Mouse (Mus musculus) embryonic facial prominence, embryonic 14.5 days (tissue): ENCODE measurements at regions not wholly inside any gene's neighbourhood (a gene's known extent, or its start where the extent isn't known, plus 50 kb on each side); places are given as distances from the start of the nearest gene placed in this dataset.

Source experiments
- ATAC-seq: fragments of 200-750 bp; cut with Nextera tagmentation; 2 replicates; pipeline ENCODE4 v1.8.0; 2017; ENCODE audit warnings: low read depth, moderate number of reproducible peaks, moderate TSS enrichment
- DNase-seq: peaks from one replicate; pipeline ENCODE4 v3.0.0-alpha.2; 2015; ENCODE audit warnings: low spot score
- H3K27ac ChIP-seq: fragments of 300-500 bp; sonication (generic); replicated peaks from 2 replicates; pipeline ENCODE4 v1.5.1; 2014; ENCODE audit warnings: low read depth, mild to moderate bottlenecking, low read length, moderate library complexity
- H3K27me3 ChIP-seq: fragments of 300-500 bp; sonication (generic); replicated peaks from 2 replicates; pipeline ENCODE4 v1.6.1; 2014; ENCODE audit warnings: low read length; ENCODE audit not compliant: control insufficient read depth, insufficient read depth
- H3K36me3 ChIP-seq: fragments of 300-500 bp; sonication (generic); 2 replicates; pipeline ENCODE4 v1.6.1; 2014; ENCODE audit warnings: low read length, mixed read lengths; ENCODE audit not compliant: control insufficient read depth, insufficient read depth
- H3K4me1 ChIP-seq: fragments of 300-500 bp; sonication (generic); 2 replicates; pipeline ENCODE4 v1.6.1; 2014; ENCODE audit warnings: antibody characterized with exemption, low read length; ENCODE audit not compliant: control insufficient read depth, insufficient read depth
- H3K4me2 ChIP-seq: fragments of 300-500 bp; sonication (generic); 2 replicates; pipeline ENCODE4 v1.6.1; 2014; ENCODE audit warnings: low read depth, mild to moderate bottlenecking, low read length, moderate library complexity, mixed read lengths
- H3K4me3 ChIP-seq: fragments of 300-500 bp; sonication (generic); 2 replicates; pipeline ENCODE4 v1.5.1; 2014; ENCODE audit warnings: low read depth, mild to moderate bottlenecking, low read length
- H3K9ac ChIP-seq: fragments of 300-500 bp; sonication (generic); 2 replicates; pipeline ENCODE4 v1.6.1; 2014; ENCODE audit warnings: low read depth, mild to moderate bottlenecking, low read length, moderate library complexity, mixed read lengths
- H3K9me3 ChIP-seq: fragments of 300-500 bp; sonication (generic); 2 replicates; pipeline ENCODE4 v1.6.1; 2016; ENCODE audit warnings: low read length; ENCODE audit not compliant: control insufficient read depth
- WGBS: fragments of 180-500 bp; shearing (Covaris S2); extraction: QIAGEN DNeasy Blood & Tissue Kit; methylation state at CpG from one replicate; pipeline ENCODE4 v1.1.7; 2014; 5-methylcytosine and 5-hydroxymethylcytosine counted together

GRCm38 (mm10) chr4:34213731-34214130, 163.7 kb upstream of the Spaca1 start:
- no peaks in the 10 kb centered on the region for H3K9me3 ChIP-seq
- DNase-seq (no peak), ATAC-seq (no peak)
- H3K9ac ChIP-seq, result no peak overlapping the region
- no peaks in the 10 kb centered on the region for H3K36me3 ChIP-seq
- no peak overlapping the region for H3K4me3 ChIP-seq
- H3K4me1 ChIP-seq, result 0 out of 2 replicates have a peak, but pooled peaks cover 3% of the 10 kb centered on the region
- H3K4me2 ChIP-seq, result no peak overlapping the region
- no peaks in the 10 kb centered on the region for H3K27me3 ChIP-seq
- no peak overlapping the region for H3K27ac ChIP-seq

GRCm38 (mm10) chr4:34214346-34214745, 164.4 kb upstream of the Spaca1 start:
- Histone ChIP-seq H3K9me3 (no peaks in the 10 kb centered on the region), H3K27me3 (no peaks in the 10 kb centered on the region), H3K4me3 (no peak overlapping the region), H3K9ac (no peak overlapping the region), H3K27ac (no peak overlapping the region), H3K4me2 (no peak overlapping the region), H3K4me1 (0 out of 2 replicates have a peak, but pooled peaks cover 3% of the 10 kb centered on the region), H3K36me3 (no peaks in the 10 kb centered on the region)
- no peak for DNase-seq
- no peak for ATAC-seq
- 64% methylated on average over 11 of the region's 11 CpGs for WGBS

GRCm38 (mm10) chr4:34221915-34222314, 171.9 kb upstream of the Spaca1 start:
- H3K36me3 ChIP-seq, result no peaks in the 10 kb centered on the region
- H3K4me1 ChIP-seq, result no peaks in the 10 kb centered on the region; the same call in none of the 2 replicates
- H3K27me3 ChIP-seq, result no peaks in the 10 kb centered on the region
- no peak for DNase-seq
- H3K4me2 ChIP-seq, result no peak overlapping the region
- H3K9ac ChIP-seq, result no peak overlapping the region
- no peak for ATAC-seq
- no peaks in the 10 kb centered on the region for H3K9me3 ChIP-seq
- WGBS, result 89% methylated on average over 1 of the region's 1 CpGs
- no peak overlapping the region for H3K4me3 ChIP-seq
- H3K27ac ChIP-seq, result no peak overlapping the region

GRCm38 (mm10) chr4:34226089-34226840, 176.3 kb upstream of the Spaca1 start:
- H3K9ac ChIP-seq, result peak overlapping the region; percentile 19; the same call in 1 of the 2 replicates
- no peak overlapping the region for H3K4me2 ChIP-seq
- H3K27me3 ChIP-seq, result no peaks in the 10 kb centered on the region
- H3K27ac ChIP-seq, result no peak overlapping the region
- no peak for ATAC-seq
- H3K9me3 ChIP-seq, result no peaks in the 10 kb centered on the region
- no peak overlapping the region for H3K4me3 ChIP-seq
- 50% methylated on average over 5 of the region's 5 CpGs for WGBS
- H3K4me1 ChIP-seq, result peaks cover 2% of the 10 kb centered on the region
- DNase-seq, result peak; percentile 74
- no peaks in the 10 kb centered on the region for H3K36me3 ChIP-seq

- H3K9ac ChIP-seq, result no peak overlapping the region
- no peaks in the 10 kb centered on the region for H3K36me3 ChIP-seq
- H3K4me1 ChIP-seq, result peaks cover 2% of the 10 kb centered on the region
- DNase-seq, result no peak
- no peak overlapping the region for H3K4me2 ChIP-seq
- no peak overlapping the region for H3K4me3 ChIP-seq
- no peaks in the 10 kb centered on the region for H3K27me3 ChIP-seq
- 75% methylated on average over 5 of the region's 5 CpGs for WGBS
- no peak for ATAC-seq
- no peak overlapping the region for H3K27ac ChIP-seq
- H3K9me3 ChIP-seq, result no peaks in the 10 kb centered on the region
Observed at GRCm38 (mm10) chr4:34226886-34227285, 176.9 kb upstream of the Spaca1 start.

- ATAC-seq, result no peak
- no peak overlapping the region for H3K4me3 ChIP-seq
- 58% methylated on average over 5 of the region's 5 CpGs for WGBS
Observed at GRCm38 (mm10) chr4:34227611-34228010, 177.6 kb upstream of the Spaca1 start.

GRCm38 (mm10) chr4:34231270-34231669, 181.3 kb upstream of the Spaca1 start:
- Histone ChIP-seq H3K36me3 (no peaks in the 10 kb centered on the region), H3K27ac (no peak overlapping the region), H3K9ac (no peak overlapping the region), H3K4me3 (no peak overlapping the region), H3K27me3 (no peaks in the 10 kb centered on the region), H3K9me3 (no peaks in the 10 kb centered on the region), H3K4me2 (no peak overlapping the region), H3K4me1 (peaks cover 2% of the 10 kb centered on the region)
- ATAC-seq (peak; percentile 89), DNase-seq (peak; percentile 77)
- WGBS, result 13% methylated on average over 3 of the region's 3 CpGs

More at GRCm38 (mm10) chr4:34227611-34228010, 177.6 kb upstream of the Spaca1 start:
- H3K27me3 ChIP-seq, result no peaks in the 10 kb centered on the region
- no peak for DNase-seq
- H3K9me3 ChIP-seq, result no peaks in the 10 kb centered on the region
- no peak overlapping the region for H3K4me2 ChIP-seq
- H3K27ac ChIP-seq, result no peak overlapping the region
- H3K4me1 ChIP-seq, result peaks cover 2% of the 10 kb centered on the region
- no peaks in the 10 kb centered on the region for H3K36me3 ChIP-seq
- H3K9ac ChIP-seq, result no peak overlapping the region

- no peaks in the 10 kb centered on the region for H3K4me1 ChIP-seq
- ATAC-seq (no peak), DNase-seq (no peak)
- no peak overlapping the region for H3K27ac ChIP-seq
- no peaks in the 10 kb centered on the region for H3K27me3 ChIP-seq
- H3K4me2 ChIP-seq, result no peak overlapping the region
- 75% methylated on average over 11 of the region's 11 CpGs for WGBS
- no peak overlapping the region for H3K9ac ChIP-seq
- no peaks in the 10 kb centered on the region for H3K36me3 ChIP-seq
- no peaks in the 10 kb centered on the region for H3K9me3 ChIP-seq
- no peak overlapping the region for H3K4me3 ChIP-seq
Observed at GRCm38 (mm10) chr4:34234204-34234603, 184.2 kb upstream of the Spaca1 start.

- H3K36me3 ChIP-seq, result no peaks in the 10 kb centered on the region
- no peak overlapping the region for H3K9ac ChIP-seq
- no peak overlapping the region for H3K27ac ChIP-seq
- DNase-seq (no peak), ATAC-seq (no peak)
- H3K4me1 ChIP-seq, result no peaks in the 10 kb centered on the region
- H3K27me3 ChIP-seq, result no peaks in the 10 kb centered on the region
- 77% methylated on average over 8 of the region's 8 CpGs for WGBS
- no peaks in the 10 kb centered on the region for H3K9me3 ChIP-seq
- no peak overlapping the region for H3K4me3 ChIP-seq
- no peak overlapping the region for H3K4me2 ChIP-seq
Observed at GRCm38 (mm10) chr4:34234645-34235044, 184.7 kb upstream of the Spaca1 start.
